Mouse (Mus musculus): Measurements from ENCODE around the gene B3galt4. TPM values are rescaled to one million over a fixed set of nuclear protein-coding genes. Genes with fewer than 3 reads are reported as not detected.
"Not testable (repeated sequence)": the region's sequence is repeated elsewhere in the genome, so short reads cannot be mapped to it uniquely, and the experiment has no call there.

Gene B3galt4
- polyA plus RNA-seq, 1 experiment from 2014 or later: 4.4 TPM

DNA sequence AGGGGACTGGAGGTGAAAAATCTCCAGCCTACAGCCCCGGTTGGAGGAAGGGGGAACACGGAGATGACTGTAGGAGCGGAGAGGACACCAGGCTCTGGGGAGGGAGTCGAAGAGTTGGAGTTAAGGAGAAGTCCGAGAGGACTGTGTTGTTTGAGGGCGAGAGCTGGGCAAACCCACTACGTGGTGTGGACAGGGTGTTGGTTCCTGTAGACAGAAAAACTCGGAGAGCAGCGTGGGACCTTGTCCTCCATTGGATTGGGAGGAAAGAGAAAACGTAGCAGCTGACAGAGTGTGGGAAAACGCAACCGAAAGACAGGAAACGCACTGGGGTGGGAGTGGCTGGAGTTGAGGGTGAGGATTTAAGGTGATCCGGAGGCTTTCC is 41.4 kb downstream of the B3galt4 start:
- under 1% methylated on average over 14 of the region's 14 CpGs for WGBS

DNA sequence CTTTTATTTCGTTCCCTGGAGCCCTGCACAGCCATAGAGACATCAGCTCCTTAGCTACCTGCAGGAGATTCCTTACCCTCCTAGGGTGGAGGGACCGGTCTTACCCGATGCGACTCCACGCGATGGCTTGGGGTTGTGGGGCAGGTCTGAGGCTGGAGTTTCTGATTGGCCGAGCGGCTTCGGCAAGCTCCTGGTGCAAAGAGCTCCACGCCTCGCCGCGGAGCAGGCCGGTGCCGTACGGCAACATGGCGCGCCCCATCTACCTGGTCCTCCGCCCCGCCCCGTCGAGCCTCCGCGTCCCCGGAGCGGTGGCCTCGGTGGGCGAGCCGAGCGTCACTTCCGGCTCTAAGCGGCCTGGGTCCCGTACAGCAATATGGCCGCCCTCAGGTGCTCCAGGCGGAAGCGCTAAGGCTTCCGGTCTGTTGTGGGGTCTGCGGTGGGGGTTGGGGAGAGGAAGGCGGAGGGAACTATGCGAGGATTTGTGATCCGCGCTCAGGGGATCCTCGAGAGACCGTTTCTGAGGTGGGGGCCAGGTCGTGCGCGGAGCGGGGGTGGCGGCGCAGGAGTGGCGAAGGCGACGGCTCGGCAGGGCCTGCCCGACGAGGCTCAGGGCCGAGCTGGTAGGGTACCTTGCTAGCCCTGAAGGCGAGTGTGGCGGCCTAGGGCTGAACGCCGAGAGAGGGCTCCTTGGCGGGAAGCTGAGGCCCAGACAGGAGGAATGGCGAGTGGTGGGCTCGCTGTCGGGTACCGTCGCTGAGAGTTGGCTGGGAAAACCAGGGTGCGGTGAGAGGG is 42.0 kb downstream of the B3galt4 start, which contains the start of gene Daxx:
Gene Daxx (plus strand): TSS at position 338 of the 792 bp plus-strand sequence.
- Histone ChIP-seq H3K4me1 (ENCODE audit: control insufficient read depth, insufficient read depth, low read length) (peaks cover 15% of the 10 kb centered on the region), H3K9ac (ENCODE audit: low read length) (peak within 1 kb of the TSS; percentile 77), H3K4me3 (ENCODE audit: low read depth, low read length) (peak within 1 kb of the TSS; percentile 85), H3K27ac (ENCODE audit: low read depth, low read length) (peak within 1 kb of the TSS; percentile 85), H3K27me3 (ENCODE audit: control insufficient read depth, insufficient read depth, low read length) (no peaks in the 10 kb centered on the region), H3K9me3 (ENCODE audit: control insufficient read depth, low read length) (no peaks in the 10 kb centered on the region), H3K36me3 (ENCODE audit: control insufficient read depth, insufficient read depth, low read length) (peaks cover 23% of the 10 kb centered on the region), H3K4me2 (ENCODE audit: low read depth) (peak within 1 kb of the TSS; percentile 68)
- peak; percentile 99 for DNase-seq (ENCODE audit: low spot score)
- WGBS: under 1% methylated on average over 68 of the region's 68 CpGs
- ATAC-seq (ENCODE audit: insufficient read depth, low FRiP score, low TSS enrichment): peak; percentile 95

More for the DNA sequence above, 41.4 kb downstream of the B3galt4 start:
- H3K27me3 ChIP-seq (ENCODE audit: control insufficient read depth, insufficient read depth, low read length): no peaks in the 10 kb centered on the region
- peak overlapping the region; percentile 68 for H3K4me2 ChIP-seq (ENCODE audit: low read depth)
- H3K4me1 ChIP-seq (ENCODE audit: control insufficient read depth, insufficient read depth, low read length): peaks cover 15% of the 10 kb centered on the region
- DNase-seq (ENCODE audit: low spot score) (no peak), ATAC-seq (ENCODE audit: insufficient read depth, low FRiP score, low TSS enrichment) (no peak)
- peak overlapping the region; percentile 85 for H3K4me3 ChIP-seq (ENCODE audit: low read depth, low read length)
- H3K36me3 ChIP-seq (ENCODE audit: control insufficient read depth, insufficient read depth, low read length): peaks cover 23% of the 10 kb centered on the region
- peak overlapping the region; percentile 77 for H3K9ac ChIP-seq (ENCODE audit: low read length)
- H3K9me3 ChIP-seq (ENCODE audit: control insufficient read depth, low read length): no peaks in the 10 kb centered on the region
- H3K27ac ChIP-seq (ENCODE audit: low read depth, low read length): peak overlapping the region; percentile 79

DNA sequence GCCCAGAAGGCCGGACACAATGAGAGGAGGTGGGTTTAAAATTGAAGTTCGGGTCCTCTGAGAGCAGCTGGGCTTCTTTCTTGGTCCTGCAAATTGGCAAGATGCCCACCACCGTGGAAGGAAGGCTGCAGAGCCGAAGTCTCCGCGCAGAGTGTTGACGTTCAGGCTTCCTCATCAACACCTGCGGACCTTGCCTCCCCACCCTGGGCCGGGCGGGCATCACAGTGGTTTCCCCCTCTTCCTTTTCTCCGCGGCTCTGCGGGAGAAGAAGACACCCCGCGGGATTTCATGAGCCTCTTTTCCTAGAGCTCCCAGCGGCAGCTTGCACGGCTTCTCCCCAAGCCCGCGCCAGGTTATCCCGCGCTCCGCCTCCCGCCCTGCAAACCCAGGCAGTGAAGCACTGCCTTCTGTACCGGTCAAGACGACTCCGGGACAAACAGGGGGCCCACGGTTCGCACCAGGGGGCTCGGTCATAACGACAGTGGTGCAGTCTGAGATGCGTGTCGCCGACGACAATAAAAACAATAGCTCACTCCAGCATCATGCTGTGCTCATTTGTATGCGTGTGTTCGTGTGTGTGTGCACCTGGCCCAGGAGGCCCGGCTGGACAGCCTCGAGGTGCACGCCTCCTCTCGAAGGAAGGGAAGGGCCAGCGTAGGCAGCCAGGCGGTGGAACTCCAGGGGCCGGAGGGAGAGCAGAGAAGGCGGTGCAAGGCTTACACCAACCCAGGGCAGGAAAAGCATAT is 42.8 kb downstream of the B3galt4 start:
- Histone ChIP-seq H3K9me3 (ENCODE audit: control insufficient read depth, low read length) (no peaks in the 10 kb centered on the region), H3K4me3 (ENCODE audit: low read depth, low read length) (peak overlapping the region; percentile 85), H3K36me3 (ENCODE audit: control insufficient read depth, insufficient read depth, low read length) (peaks cover 16% of the 10 kb centered on the region), H3K4me2 (ENCODE audit: low read depth) (peak overlapping the region; percentile 68), H3K27me3 (ENCODE audit: control insufficient read depth, insufficient read depth, low read length) (no peaks in the 10 kb centered on the region), H3K27ac (ENCODE audit: low read depth, low read length) (peak overlapping the region; percentile 85), H3K9ac (ENCODE audit: low read length) (peak overlapping the region; percentile 52), H3K4me1 (ENCODE audit: control insufficient read depth, insufficient read depth, low read length) (peaks cover 15% of the 10 kb centered on the region)
- under 1% methylated on average over 43 of the region's 44 CpGs for WGBS
- DNase-seq (ENCODE audit: low spot score): peak; percentile 24
- ATAC-seq (ENCODE audit: insufficient read depth, low FRiP score, low TSS enrichment): peak; percentile 48; the same call in 1 of the 2 replicates

DNA sequence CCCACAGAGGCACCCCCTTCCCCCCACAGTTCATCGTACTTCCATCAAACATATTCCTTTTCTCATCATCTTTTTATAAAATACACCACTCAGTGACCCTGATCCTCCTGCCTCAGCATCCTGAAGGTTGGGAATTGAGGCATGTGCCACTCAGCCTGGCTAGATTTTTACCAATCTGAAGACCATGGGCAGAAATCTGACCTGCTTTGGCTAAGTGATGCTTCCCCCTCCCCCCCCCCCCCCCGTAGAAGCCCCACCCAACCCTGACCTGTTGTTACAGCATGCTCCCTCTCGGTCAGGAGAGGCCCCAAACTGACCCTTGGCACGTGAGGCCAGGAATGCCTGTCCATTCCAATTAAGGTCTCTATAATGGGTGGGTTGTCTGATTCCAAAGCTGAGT is 46.5 kb downstream of the B3galt4 start, which contains the start of gene Platr17:
Gene Platr17 (plus strand): TSS at position 301 of the 400 bp plus-strand sequence.
- not testable (repeated sequence) for DNase-seq (ENCODE audit: low spot score); H3K4me3 ChIP-seq (ENCODE audit: low read depth, low read length)

DNA sequence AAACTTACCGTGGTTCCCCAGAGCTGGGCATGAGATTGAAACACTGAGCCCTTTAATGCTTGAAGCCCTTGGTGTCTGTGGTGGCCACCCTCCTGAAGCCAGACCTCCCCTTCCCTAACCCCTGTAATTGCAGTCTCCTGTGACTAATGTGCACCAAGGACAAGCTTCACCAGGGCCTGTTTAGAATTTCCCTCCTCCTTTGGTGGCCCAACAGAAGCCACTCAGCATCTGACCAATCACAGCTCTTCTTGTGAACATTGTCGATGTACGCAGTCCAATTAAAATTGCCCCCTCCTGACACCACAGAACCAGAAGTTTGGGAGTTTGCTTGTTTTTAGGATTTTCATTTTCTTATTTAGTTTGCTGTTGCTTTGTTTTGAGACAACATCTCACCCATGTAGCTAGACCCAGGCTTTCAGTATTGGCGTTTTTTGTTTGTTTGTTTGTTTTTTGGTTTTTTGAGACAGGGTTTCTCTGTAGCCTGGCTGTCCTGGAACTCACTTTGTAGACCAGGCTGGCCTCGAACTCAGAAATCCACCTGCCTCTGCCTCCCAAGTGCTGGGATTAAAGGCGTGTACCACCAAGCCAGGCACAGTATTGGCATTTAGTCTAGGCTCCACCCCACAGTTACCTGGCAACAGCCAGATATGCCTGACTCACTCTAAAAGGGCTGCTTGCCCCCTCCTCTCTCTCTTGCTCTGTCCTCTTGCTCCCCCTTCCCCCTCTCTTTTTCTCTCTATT is 47.2 kb downstream of the B3galt4 start:
- H3K9ac ChIP-seq (ENCODE audit: low read length); H3K4me3 ChIP-seq (ENCODE audit: low read depth, low read length); H3K4me1 ChIP-seq (ENCODE audit: control insufficient read depth, insufficient read depth, low read length); H3K27me3 ChIP-seq (ENCODE audit: control insufficient read depth, insufficient read depth, low read length); H3K9me3 ChIP-seq (ENCODE audit: control insufficient read depth, low read length); DNase-seq (ENCODE audit: low spot score); ATAC-seq (ENCODE audit: insufficient read depth, low FRiP score, low TSS enrichment); H3K27ac ChIP-seq (ENCODE audit: low read depth, low read length); H3K36me3 ChIP-seq (ENCODE audit: control insufficient read depth, insufficient read depth, low read length); H3K4me2 ChIP-seq (ENCODE audit: low read depth): not testable (repeated sequence)
- 70% methylated on average over 6 of the region's 6 CpGs for WGBS

More for the DNA sequence above, 46.5 kb downstream of the B3galt4 start, which contains the start of gene Platr17:
- not testable (repeated sequence) for H3K9me3 ChIP-seq (ENCODE audit: control insufficient read depth, low read length); H3K4me2 ChIP-seq (ENCODE audit: low read depth); ATAC-seq (ENCODE audit: insufficient read depth, low FRiP score, low TSS enrichment); H3K27ac ChIP-seq (ENCODE audit: low read depth, low read length); H3K27me3 ChIP-seq (ENCODE audit: control insufficient read depth, insufficient read depth, low read length); H3K4me1 ChIP-seq (ENCODE audit: control insufficient read depth, insufficient read depth, low read length); H3K36me3 ChIP-seq (ENCODE audit: control insufficient read depth, insufficient read depth, low read length); H3K9ac ChIP-seq (ENCODE audit: low read length)
- WGBS: 32% methylated on average over 2 of the region's 4 CpGs

DNA sequence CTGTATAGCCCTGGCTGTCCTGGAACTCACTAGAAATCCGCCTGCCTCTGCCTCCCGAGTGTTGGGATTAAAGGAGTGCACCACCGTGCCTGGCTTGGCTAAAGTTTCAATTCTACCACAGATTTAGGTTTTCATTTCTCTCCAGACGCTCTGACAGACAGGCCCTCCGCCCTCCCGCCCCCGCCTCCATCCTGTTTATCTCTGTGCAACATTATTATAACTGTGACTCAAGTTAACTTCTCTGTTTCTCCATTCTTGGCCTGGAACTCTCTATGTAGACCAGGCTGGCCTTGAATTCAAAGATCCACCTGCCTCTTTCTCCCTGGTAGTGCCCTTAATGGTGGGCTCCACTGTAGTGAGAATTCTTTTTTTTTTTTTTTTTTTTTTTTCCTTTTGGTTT is 48.8 kb downstream of the B3galt4 start:
- no peak overlapping the region for H3K9ac ChIP-seq (ENCODE audit: low read length)
- H3K4me2 ChIP-seq (ENCODE audit: low read depth): no peak overlapping the region
- H3K27ac ChIP-seq (ENCODE audit: low read depth, low read length): no peak overlapping the region
- H3K9me3 ChIP-seq (ENCODE audit: control insufficient read depth, low read length): no peaks in the 10 kb centered on the region
- DNase-seq (ENCODE audit: low spot score) (no peak), ATAC-seq (ENCODE audit: insufficient read depth, low FRiP score, low TSS enrichment) (no peak)
- no peak overlapping the region for H3K4me3 ChIP-seq (ENCODE audit: low read depth, low read length)
- no peaks in the 10 kb centered on the region for H3K36me3 ChIP-seq (ENCODE audit: control insufficient read depth, insufficient read depth, low read length)
- H3K27me3 ChIP-seq (ENCODE audit: control insufficient read depth, insufficient read depth, low read length): no peaks in the 10 kb centered on the region
- no peaks in the 10 kb centered on the region for H3K4me1 ChIP-seq (ENCODE audit: control insufficient read depth, insufficient read depth, low read length)
- WGBS: 85% methylated on average over 7 of the region's 7 CpGs

DNA sequence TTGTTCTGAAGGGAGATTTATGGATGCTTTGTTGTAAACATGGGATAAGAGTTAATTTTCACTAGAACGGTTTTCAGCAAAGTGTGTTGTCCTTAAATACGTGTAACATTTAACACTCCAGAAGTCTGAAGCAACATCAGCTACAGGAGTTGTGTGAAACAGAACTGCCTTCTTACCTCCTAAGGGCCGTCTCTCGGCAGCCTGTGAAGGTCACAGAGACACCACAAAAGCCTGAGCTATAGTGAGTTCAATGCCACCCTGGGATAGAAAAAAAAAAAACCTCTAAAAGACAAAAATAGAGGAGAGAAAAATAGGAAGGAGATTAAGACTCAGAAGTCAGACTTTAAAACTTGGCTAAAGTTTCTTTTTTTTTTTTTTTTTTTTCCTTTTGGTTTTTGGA is 49.2 kb downstream of the B3galt4 start:
- H3K27me3 ChIP-seq (ENCODE audit: control insufficient read depth, insufficient read depth, low read length): no peaks in the 10 kb centered on the region
- no peaks in the 10 kb centered on the region for H3K36me3 ChIP-seq (ENCODE audit: control insufficient read depth, insufficient read depth, low read length)
- H3K4me3 ChIP-seq (ENCODE audit: low read depth, low read length): no peak overlapping the region
- no peak overlapping the region for H3K27ac ChIP-seq (ENCODE audit: low read depth, low read length)
- WGBS: 50% methylated on average over 4 of the region's 4 CpGs
- ATAC-seq (ENCODE audit: insufficient read depth, low FRiP score, low TSS enrichment) (no peak), DNase-seq (ENCODE audit: low spot score) (no peak)
- H3K4me1 ChIP-seq (ENCODE audit: control insufficient read depth, insufficient read depth, low read length): no peaks in the 10 kb centered on the region
- no peaks in the 10 kb centered on the region for H3K9me3 ChIP-seq (ENCODE audit: control insufficient read depth, low read length)
- H3K9ac ChIP-seq (ENCODE audit: low read length): no peak overlapping the region
- no peak overlapping the region for H3K4me2 ChIP-seq (ENCODE audit: low read depth)

DNA sequence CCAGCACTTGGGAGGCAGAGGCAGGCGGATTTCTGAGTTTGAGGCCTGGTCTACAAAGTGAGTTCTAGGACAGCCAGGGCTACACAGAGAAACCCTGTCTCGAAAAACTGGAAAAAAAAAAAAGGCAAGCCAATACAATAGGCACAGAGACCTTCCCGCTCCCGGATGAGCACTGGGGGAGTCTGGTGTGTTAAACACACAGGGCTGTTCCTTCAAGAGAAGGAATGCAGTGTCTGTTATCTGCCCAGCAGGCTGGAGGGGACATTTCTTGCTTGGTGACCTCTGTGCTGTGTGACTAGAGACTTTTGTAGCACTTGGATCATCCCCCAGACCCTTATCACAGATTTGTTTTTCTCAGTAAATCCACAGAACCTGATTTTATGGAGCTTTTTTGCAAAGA is 49.6 kb downstream of the B3galt4 start:
- Histone ChIP-seq H3K4me2 (ENCODE audit: low read depth) (no peak overlapping the region), H3K4me3 (ENCODE audit: low read depth, low read length) (no peak overlapping the region), H3K27me3 (ENCODE audit: control insufficient read depth, insufficient read depth, low read length) (no peaks in the 10 kb centered on the region), H3K9ac (ENCODE audit: low read length) (no peak overlapping the region), H3K27ac (ENCODE audit: low read depth, low read length) (no peak overlapping the region), H3K4me1 (ENCODE audit: control insufficient read depth, insufficient read depth, low read length) (no peaks in the 10 kb centered on the region), H3K9me3 (ENCODE audit: control insufficient read depth, low read length) (no peaks in the 10 kb centered on the region), H3K36me3 (ENCODE audit: control insufficient read depth, insufficient read depth, low read length) (no peaks in the 10 kb centered on the region)
- ATAC-seq (ENCODE audit: insufficient read depth, low FRiP score, low TSS enrichment) (no peak), DNase-seq (ENCODE audit: low spot score) (no peak)
- 68% methylated on average over 4 of the region's 4 CpGs for WGBS
